Mouse (Mus musculus) limb, embryonic 10.5 days (tissue): ENCODE measurements around the gene Kcnk16. TPM values are rescaled to one million over a fixed set of nuclear protein-coding genes. Genes with fewer than 3 reads are reported as not detected.

Experiments used
- DNase-seq: peaks from one replicate; pipeline ENCODE4 v3.0.0-alpha.2; 2017; ENCODE audit warnings: low spot score
- H3K27ac ChIP-seq: fragments of 300-500 bp; sonication (generic); 2 replicates; pipeline ENCODE4 v1.5.1; 2016; ENCODE audit warnings: mild to moderate bottlenecking
- H3K27me3 ChIP-seq: fragments of 300-500 bp; sonication (generic); 2 replicates; pipeline ENCODE4 v1.6.1; 2016; ENCODE audit warnings: low read depth, mild to moderate bottlenecking; ENCODE audit not compliant: poor library complexity, severe bottlenecking
- H3K36me3 ChIP-seq: fragments of 300-500 bp; sonication (generic); 2 replicates; pipeline ENCODE4 v1.6.1; 2016; ENCODE audit warnings: mild to moderate bottlenecking, moderate library complexity
- H3K4me1 ChIP-seq: fragments of 300-500 bp; sonication (generic); 2 replicates; pipeline ENCODE4 v1.6.1; 2016
- H3K4me3 ChIP-seq: fragments of 300-500 bp; sonication (generic); 2 replicates; pipeline ENCODE4 v1.5.1; 2016; ENCODE audit warnings: mild to moderate bottlenecking, moderate library complexity
- H3K9me3 ChIP-seq: fragments of 300-500 bp; sonication (generic); replicated peaks from 2 replicates; pipeline ENCODE4 v1.6.1; 2016; ENCODE audit warnings: mild to moderate bottlenecking
- WGBS: fragments of 180-500 bp; shearing (Covaris S2); methylation state at CpG from one replicate; pipeline ENCODE4 v1.1.7; 2016; 5-methylcytosine and 5-hydroxymethylcytosine counted together
- polyA plus RNA-seq: library from polyadenylated mRNA; unstranded; fragments of >200 nt; fragmentation: Nextera tagmentation; extraction: Ambion mirVana; gene quantifications from 2 replicates; pipeline ENCODE4 v1.2.1, GENCODE M21; 2016

Gene Kcnk16
- polyA plus RNA-seq, 1 experiment from 2014 or later: not detected

DNA sequence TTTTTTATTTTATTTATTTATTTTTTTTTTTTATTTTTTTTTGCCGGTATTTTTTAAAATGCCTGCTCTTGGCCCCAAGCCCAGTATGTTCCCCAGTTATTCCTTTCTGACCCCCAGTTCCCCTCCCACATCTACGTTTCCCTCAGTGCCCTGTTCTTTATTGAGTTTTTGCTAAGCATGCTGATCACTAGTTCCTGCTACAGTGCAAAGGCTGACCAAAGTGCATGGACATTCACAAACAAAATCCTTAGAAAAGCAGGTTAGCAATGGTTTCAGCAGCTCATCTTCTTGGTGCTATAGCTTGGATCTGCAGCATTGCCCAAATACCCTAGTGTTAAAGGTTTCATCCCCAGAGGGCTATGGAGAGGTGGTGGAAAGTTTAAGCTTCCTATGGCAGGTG is 42.0 kb downstream of the Kcnk16 start:
- H3K27me3 ChIP-seq: 0 out of 2 replicates have a peak, but pooled peaks cover 4% of the 10 kb centered on the region
- H3K9me3 ChIP-seq: no peaks in the 10 kb centered on the region
- H3K4me1 ChIP-seq: peaks cover 4% of the 10 kb centered on the region; the same call in 1 of the 2 replicates
- H3K36me3 ChIP-seq: no peaks in the 10 kb centered on the region
- H3K4me3 ChIP-seq: no peak overlapping the region
- 84% methylated on average over 2 of the region's 2 CpGs for WGBS
- DNase-seq: no peak
- H3K27ac ChIP-seq: no peak overlapping the region

DNA sequence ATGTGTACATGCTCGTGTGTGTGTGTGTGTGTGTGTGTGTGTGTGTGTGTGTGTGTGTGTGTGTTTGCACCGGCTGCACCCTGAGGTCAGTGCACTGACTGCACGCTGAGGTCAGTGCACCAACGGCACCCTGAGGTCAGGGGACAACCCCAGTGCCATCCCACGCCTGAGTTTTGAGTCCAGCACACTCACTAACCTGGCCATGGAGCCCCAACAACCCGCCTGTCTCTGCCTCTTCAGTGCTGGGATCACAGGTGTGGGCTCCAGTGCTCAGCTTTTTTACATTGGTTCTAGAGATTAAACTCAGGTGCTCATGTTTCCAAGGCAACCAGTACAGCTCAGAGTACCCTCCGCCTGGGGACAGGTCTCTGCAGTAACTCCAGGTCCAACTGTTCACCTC is 42.5 kb downstream of the Kcnk16 start:
- Histone ChIP-seq H3K27me3 (0 out of 2 replicates have a peak, but pooled peaks cover 4% of the 10 kb centered on the region), H3K4me1 (peaks cover 4% of the 10 kb centered on the region; the same call in 1 of the 2 replicates), H3K36me3 (no peaks in the 10 kb centered on the region), H3K27ac (no peak overlapping the region), H3K9me3 (no peaks in the 10 kb centered on the region), H3K4me3 (no peak overlapping the region)
- WGBS: 75% methylated on average over 7 of the region's 7 CpGs
- DNase-seq: no peak

DNA sequence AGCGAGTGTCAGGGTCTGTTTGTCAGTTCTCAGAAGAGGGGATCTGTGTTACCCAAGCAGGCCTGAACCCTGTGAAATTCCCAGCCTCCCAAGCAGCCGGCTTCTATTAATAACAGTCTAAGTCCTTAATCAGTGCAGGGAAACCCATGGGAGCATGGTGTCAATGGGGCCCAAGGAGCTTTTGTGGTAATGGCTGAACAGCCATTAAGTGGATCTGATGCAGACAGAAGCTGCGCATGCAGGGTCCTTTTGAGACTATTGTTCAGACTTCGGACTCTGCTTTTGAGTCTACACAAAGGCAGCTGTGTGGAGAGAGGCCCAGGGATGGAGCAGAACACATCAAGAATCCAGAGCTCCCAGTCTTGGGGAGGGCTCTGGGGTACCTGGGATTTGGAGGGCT is 43.5 kb downstream of the Kcnk16 start:
- H3K4me1 ChIP-seq: peaks cover 10% of the 10 kb centered on the region; the same call in 1 of the 2 replicates
- H3K4me3 ChIP-seq: no peak overlapping the region
- 0 out of 2 replicates have a peak, but pooled peaks cover 3% of the 10 kb centered on the region for H3K9me3 ChIP-seq
- H3K27me3 ChIP-seq: 0 out of 2 replicates have a peak, but pooled peaks cover 4% of the 10 kb centered on the region
- no peak overlapping the region for H3K27ac ChIP-seq
- no peak for DNase-seq
- no peaks in the 10 kb centered on the region for H3K36me3 ChIP-seq
- WGBS: 83% methylated on average over 4 of the region's 4 CpGs

DNA sequence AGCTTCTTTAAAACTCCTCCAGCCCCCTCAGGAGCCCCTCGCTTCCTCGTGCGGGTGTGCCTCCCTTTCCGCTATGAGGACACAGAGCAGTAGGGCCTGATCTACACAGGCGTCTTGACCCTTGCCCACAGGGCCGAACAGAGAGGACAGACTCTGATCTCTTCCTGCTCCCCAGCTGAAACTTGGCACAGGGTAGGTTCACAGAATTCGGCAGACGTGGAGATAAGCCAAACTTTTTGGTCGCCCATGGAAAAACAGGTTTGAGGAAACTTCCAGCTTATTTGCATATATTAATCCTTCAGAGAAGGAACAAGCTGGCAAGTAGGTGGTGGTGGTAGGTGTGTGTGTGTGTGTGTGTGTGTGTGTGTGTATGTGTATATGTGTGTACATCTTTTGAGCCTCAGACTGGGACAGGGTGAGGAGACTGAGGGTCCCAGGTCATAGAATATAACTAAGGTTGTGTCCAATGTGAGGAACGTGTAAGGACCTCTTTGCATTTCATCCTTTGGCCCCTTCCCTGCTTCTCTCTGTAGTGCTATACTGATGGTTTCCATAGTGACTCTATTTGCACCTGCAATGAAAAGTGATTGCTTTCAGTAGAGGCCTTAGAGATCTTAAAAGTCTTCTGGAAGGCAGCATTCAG is 44.3 kb downstream of the Kcnk16 start:
- no peak for DNase-seq
- no peak overlapping the region for H3K27ac ChIP-seq
- no peak overlapping the region for H3K4me3 ChIP-seq
- WGBS: 87% methylated on average over 10 of the region's 10 CpGs
- H3K36me3 ChIP-seq: no peaks in the 10 kb centered on the region
- peaks cover 10% of the 10 kb centered on the region; the same call in 1 of the 2 replicates for H3K4me1 ChIP-seq
- H3K27me3 ChIP-seq: 0 out of 2 replicates have a peak, but pooled peaks cover 4% of the 10 kb centered on the region
- 0 out of 2 replicates have a peak, but pooled peaks cover 3% of the 10 kb centered on the region for H3K9me3 ChIP-seq

DNA sequence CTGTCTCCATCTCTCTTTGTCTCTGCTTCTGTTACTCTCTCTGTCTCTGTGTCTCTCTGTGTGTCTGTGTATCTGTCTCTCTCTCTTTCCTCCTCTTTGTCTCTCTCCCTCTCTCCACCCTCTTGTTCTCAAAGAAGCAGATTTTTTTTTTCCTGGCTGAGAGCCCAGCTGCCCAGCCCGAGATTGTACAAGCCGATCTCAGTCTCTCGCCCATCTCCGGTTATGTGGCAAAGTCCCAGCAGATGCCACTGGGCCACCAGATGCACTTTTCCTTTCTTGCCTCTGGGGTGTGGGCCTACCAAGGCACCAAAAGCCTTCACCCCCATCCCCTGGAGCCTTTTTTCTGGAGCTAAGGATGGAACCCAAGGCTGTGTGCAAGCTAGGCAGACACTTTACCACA is 44.8 kb downstream of the Kcnk16 start:
- Histone ChIP-seq H3K27me3 (0 out of 2 replicates have a peak, but pooled peaks cover 4% of the 10 kb centered on the region), H3K9me3 (0 out of 2 replicates have a peak, but pooled peaks cover 3% of the 10 kb centered on the region), H3K36me3 (no peaks in the 10 kb centered on the region), H3K4me1 (peaks cover 10% of the 10 kb centered on the region; the same call in 1 of the 2 replicates), H3K27ac (no peak overlapping the region), H3K4me3 (no peak overlapping the region)
- DNase-seq: no peak
- 92% methylated on average over 4 of the region's 4 CpGs for WGBS

DNA sequence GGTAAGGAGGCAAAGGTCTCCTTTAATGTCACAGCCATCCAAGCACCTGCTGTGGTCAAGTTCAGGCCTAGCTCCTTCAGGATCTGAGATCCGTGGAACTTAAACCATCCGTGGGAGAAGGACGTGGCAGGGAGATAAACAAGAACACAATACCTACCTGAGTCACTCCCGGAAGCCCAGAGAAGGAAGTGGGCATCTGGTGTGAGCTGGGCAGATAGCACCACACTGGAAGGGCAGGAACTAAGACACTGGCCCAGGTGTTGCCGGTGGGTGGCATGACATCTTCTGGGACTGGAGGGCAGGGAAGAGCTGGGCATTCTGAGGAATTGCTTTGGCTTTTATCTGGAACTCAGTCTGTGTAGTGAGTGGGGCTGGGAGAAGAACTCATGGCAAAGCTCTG is 45.7 kb downstream of the Kcnk16 start:
- Histone ChIP-seq H3K4me3 (no peak overlapping the region), H3K36me3 (no peaks in the 10 kb centered on the region), H3K27me3 (0 out of 2 replicates have a peak, but pooled peaks cover 4% of the 10 kb centered on the region), H3K9me3 (0 out of 2 replicates have a peak, but pooled peaks cover 3% of the 10 kb centered on the region), H3K4me1 (peaks cover 10% of the 10 kb centered on the region; the same call in 1 of the 2 replicates), H3K27ac (no peak overlapping the region)
- DNase-seq: no peak
- 93% methylated on average over 5 of the region's 5 CpGs for WGBS

DNA sequence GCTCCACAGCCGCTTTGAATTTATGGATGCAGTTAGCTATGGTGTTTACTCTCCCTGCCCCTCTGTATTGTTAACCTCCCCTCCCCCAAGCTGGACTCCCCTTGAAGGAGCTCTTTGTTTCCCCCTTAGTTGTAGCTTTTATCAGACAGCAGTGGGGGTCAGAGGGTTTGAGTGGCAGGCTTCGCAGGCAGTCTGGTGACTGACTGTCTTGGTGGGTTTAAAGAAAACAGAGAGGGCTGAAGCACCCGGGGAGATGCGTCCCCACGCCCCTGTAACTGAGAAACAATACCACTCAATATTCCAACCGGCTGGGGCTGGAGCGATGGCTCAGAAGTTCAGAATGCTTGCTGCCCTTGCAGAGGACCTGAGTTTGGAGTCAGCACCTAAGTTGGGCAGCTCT is 47.9 kb downstream of the Kcnk16 start:
- 0 out of 2 replicates have a peak, but pooled peaks cover 3% of the 10 kb centered on the region for H3K9me3 ChIP-seq
- H3K36me3 ChIP-seq: no peaks in the 10 kb centered on the region
- H3K27ac ChIP-seq: 0 out of 2 replicates have a peak overlapping the region, but pooled peaks have one; percentile 8
- DNase-seq: no peak
- H3K4me1 ChIP-seq: peaks cover 6% of the 10 kb centered on the region; the same call in 1 of the 2 replicates
- 0 out of 2 replicates have a peak, but pooled peaks cover 4% of the 10 kb centered on the region for H3K27me3 ChIP-seq
- H3K4me3 ChIP-seq: no peak overlapping the region
- 74% methylated on average over 7 of the region's 7 CpGs for WGBS

DNA sequence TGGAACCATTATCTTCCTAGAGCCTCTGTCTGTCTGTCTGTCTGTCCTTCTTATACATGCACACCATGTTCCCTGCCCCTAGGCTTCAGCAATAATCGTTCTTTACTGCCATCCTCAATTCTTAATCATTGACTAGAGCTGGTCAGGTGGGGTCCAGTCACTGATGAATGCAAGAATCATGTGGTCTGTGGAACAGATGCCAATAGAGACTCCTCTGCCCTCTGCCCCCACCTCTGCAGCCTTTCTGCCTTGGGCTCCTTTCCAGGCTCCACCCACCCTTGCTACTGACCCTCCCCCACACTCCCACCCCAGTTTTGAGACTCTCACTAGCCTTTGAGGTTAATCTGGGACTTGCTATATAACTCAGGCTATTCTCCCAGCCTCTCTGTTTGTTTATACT is 49.1 kb downstream of the Kcnk16 start:
- WGBS: 80% methylated on average over 1 of the region's 1 CpGs
- H3K27ac ChIP-seq: no peak overlapping the region

DNA sequence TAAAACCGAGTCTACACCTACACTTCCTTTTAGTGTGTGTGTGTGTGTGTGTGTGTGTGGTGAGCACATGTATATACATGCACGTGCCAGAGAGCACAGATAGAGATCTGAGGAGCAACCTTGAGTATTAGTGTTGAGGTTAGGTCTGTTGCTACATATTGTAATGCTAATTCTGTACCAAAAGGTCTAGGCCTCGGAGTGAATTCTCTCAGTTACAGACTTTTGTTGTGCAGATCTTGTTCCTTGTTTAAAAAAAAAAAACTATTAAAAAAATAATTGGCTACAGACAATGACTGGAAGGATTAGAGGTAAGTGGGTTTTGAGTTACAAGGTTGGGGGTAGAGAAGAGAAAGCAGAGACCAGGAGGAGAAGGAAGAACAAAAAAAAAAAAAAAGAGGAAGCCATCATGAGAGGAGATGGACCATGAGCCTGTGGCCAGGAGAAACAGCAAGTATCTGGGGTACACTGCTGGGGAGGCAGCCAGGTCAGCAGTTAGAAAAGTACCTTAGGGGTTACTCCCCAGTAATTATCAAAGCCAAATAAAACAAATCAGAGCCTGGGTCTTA is 51.6 kb downstream of the Kcnk16 start:
- Histone ChIP-seq H3K27ac (no peak overlapping the region), H3K4me3 (no peak overlapping the region), H3K4me1 (peaks cover 6% of the 10 kb centered on the region; the same call in 1 of the 2 replicates), H3K36me3 (no peaks in the 10 kb centered on the region), H3K9me3 (0 out of 2 replicates have a peak, but pooled peaks cover 3% of the 10 kb centered on the region), H3K27me3 (no peaks in the 10 kb centered on the region)
- 60% methylated on average over 3 of the region's 3 CpGs for WGBS
- DNase-seq: no peak

More for the DNA sequence above, 49.1 kb downstream of the Kcnk16 start:
- Histone ChIP-seq H3K9me3 (0 out of 2 replicates have a peak, but pooled peaks cover 3% of the 10 kb centered on the region), H3K4me1 (peaks cover 6% of the 10 kb centered on the region; the same call in 1 of the 2 replicates), H3K27me3 (0 out of 2 replicates have a peak, but pooled peaks cover 4% of the 10 kb centered on the region), H3K4me3 (no peak overlapping the region), H3K36me3 (no peaks in the 10 kb centered on the region)
- DNase-seq: no peak

DNA sequence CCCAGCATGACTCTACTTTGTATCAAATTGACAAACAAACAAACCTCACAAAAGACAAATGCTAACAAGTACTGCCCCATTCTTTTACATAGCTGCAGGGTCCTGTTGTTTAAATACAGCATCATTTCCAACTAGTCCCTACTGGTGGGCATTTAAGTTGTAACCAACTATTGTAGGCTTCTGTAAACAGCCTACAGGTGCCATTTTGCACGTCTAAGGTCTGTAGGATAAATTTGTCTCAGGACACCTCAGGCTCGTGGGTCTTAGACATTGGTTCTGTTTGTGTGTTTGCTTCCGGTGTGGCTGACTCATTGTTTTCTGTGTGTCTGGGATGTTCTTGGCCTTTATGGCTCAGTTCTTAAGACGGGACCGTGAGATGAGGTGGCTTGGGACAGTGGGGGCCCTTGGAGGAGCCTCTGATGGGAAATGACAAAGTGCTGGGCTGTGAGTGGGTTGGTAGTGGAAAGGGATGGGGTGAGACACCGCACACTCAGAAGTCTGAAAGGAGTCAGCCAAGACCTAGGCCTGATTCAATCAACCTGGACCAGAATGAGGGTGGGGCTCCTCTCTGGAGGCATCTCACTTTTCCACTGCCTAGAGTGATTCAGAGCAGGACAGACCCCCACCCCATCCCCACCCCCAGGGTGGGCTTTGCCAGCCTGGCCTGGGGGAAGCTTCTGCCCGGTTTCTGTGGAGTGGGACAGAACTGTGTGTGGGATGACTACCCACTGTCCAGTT is 52.3 kb downstream of the Kcnk16 start:
- DNase-seq: no peak
- Histone ChIP-seq H3K27me3 (no peaks in the 10 kb centered on the region), H3K9me3 (0 out of 2 replicates have a peak, but pooled peaks cover 3% of the 10 kb centered on the region), H3K4me1 (peaks cover 6% of the 10 kb centered on the region; the same call in 1 of the 2 replicates), H3K36me3 (no peaks in the 10 kb centered on the region), H3K4me3 (no peak overlapping the region), H3K27ac (no peak overlapping the region)
- 85% methylated on average over 7 of the region's 7 CpGs for WGBS

DNA sequence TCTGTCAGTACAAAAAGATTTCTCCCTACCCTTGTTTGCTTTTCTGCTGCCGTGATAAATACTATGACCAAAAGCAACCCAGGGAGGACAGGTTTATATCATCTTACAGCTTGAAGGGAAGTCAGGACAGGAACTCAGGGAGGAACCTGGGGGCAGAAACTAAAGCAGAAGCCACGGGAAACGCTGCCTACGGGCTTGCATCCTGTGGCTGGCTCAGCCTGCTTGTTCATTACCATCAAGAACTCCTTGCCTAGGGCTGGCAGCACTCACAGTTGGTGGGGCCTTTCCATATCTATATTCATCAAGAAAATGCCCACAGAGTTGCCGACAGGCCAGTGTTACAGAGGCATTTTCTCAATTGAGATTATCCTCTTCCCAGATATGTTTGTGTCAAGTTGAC is 53.2 kb downstream of the Kcnk16 start:
- no peak overlapping the region for H3K4me3 ChIP-seq
- H3K27me3 ChIP-seq: no peaks in the 10 kb centered on the region
- peaks cover 3% of the 10 kb centered on the region; the same call in 1 of the 2 replicates for H3K4me1 ChIP-seq
- no peak for DNase-seq
- 61% methylated on average over 5 of the region's 5 CpGs for WGBS
- no peaks in the 10 kb centered on the region for H3K36me3 ChIP-seq
- H3K9me3 ChIP-seq: no peaks in the 10 kb centered on the region
- no peak overlapping the region for H3K27ac ChIP-seq

DNA sequence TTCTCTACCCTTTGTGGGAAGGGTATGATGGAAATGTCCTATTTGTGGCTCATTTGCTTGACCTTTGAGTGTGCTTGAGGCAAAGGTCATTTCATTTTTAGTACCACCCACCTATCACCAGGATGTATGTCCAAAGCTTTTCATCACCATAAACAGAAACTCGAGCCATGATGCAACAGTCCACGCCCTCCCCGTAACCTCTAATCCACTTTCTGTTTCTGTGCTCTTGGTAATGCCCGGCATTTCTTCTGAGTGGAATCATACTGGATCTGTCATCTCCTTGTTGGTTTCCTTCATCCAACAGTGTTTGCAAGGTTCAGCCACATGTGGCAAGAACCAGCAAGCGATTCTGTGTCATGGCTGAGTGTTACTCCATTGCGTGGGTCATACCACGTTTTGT is 54.9 kb downstream of the Kcnk16 start:
- H3K4me3 ChIP-seq: no peak overlapping the region
- H3K27ac ChIP-seq: no peak overlapping the region
- WGBS: 90% methylated on average over 7 of the region's 7 CpGs
- no peaks in the 10 kb centered on the region for H3K27me3 ChIP-seq
- no peak for DNase-seq
- no peaks in the 10 kb centered on the region for H3K36me3 ChIP-seq
- H3K4me1 ChIP-seq: no peaks in the 10 kb centered on the region
- no peaks in the 10 kb centered on the region for H3K9me3 ChIP-seq
